Mouse (Mus musculus): Measurements from ENCODE around the gene Galk2.
A peak's percentile ranks its signal among the peaks of the same experiment; 100 is the strongest.

Gene Galk2

DNA sequence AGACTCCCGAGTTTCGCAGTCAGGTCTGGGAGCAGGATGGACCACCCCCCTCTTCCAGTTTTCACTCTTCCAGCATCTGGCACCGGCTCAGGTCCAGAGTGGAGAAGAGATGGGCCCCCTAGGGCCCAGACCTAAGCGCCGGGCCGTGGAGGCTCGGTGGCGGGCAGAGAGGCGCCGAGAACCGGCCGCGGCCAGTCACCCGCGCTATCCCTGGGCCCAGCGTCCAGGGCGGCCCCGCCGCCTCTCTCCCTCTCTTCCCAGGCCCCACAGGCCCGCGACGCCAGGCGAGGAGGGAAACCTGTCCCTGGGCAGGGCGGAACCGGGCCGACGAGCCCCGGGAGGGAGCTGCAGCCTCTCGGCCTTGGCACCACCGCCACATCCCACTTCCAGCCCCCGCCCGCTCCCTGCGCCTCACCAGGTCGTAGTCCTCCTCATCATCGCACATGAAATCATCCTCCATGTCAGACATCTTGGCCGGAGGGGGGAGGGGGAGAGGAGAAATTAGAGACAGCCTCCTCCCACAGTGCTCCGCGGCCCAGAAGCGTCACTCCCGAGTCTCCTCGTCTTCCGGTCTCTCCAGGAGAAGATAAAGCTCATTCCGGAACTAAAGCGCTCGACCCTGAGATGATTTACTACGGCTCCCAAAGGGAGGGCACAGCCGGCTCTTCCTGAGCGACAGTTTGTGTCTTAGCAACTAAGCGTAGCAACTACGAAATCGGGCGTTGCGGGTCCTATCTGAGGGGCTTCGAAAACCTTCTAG lies at the start of gene Galk2, which contains the start of gene Cops2:
Galk2 (plus strand) TSS at position 589 of the 760 bp plus-strand sequence.
Cops2 (minus strand) TSS at position 619 of the 760 bp plus-strand sequence.
- peak; percentile 96 to 97 for DNase-seq

DNA sequence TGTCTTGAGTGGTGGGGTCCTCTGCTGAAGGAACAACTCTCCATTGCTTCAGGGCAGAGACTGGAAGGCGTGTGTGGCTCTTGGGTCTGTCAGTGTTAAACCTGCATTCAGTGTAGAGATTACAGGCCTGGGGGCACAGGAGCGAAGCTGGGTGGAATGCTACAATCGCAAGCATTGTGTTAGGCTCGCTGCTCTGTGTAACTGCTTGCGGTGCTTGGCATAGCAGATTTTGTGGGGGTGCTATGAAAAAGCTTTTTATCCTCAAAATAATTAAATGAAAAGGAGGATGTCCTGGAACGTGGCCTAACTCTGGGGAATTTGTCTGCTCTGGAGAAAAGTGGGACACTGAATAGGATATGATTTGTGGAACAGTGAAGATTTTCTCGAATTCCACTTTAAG lies 49.4 kb upstream of the Galk2 start:
- no peak for DNase-seq

DNA sequence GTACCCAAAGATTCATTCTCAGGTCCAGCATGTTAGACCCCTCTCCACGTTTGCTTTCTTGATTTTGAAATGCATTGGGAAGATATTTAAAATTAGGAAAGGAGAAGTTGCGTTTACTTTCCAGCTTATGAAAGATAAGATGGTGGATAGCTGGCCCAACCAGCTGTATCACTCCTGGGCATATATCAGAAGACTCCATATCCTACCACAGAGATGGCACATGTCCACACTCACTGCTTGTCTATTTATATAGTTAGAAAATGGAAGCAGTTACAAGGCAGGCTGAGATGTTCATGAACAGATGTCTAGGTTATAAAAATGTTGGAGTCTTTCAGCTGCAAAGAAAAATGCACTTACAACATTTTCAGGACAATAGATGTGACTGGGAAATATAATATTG lies 47.6 kb upstream of the Galk2 start:
- no peak for DNase-seq

DNA sequence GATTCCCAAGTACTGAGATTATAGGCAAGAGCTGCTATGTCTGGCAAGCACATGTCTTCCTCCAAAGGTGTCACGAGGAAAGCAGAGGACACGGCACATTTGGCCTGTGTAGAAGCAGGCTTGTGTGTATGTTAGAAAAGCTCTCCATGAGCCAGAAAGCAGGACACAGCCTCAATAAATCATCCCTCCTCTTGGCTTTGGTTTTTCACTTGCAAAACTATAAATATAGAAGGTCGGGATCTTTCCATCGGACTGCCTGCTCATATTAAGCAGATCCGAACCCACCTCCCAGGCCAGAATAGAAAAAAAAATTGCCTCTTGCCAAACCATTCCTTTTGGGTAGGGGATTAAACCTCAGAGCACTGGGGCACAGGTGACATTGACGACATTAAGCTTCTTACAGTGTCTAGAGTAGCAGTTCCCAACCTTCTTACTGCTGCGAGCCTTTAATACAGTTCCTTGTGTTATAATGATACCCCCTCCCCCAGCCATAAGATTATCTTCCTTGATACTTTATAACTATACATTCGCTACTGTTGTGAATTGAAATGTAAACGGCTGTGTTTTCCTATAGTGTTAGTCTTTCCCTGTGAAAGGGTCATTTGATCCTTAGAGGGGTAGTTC lies 44.8 kb upstream of the Galk2 start:
- no peak for DNase-seq

DNA sequence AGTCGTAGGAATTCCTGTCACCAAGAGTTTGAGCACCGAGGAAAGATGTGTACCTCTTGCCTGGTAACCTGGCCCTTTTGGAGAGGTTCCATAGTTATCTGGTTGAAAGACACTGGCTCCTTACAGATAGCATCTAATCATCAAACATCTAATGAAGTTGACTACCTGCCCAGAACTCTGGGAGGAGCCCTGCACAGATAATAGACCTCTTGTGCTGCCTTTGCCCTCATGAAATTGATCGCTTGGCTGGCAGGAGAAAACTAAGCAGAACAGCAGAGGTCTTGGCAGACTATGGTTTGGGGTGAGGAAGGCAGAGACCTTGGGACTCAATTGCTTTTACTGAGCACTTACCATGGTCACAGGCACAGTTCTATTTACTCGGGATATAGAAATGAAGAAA lies 38.5 kb upstream of the Galk2 start:
- no peak for DNase-seq

DNA sequence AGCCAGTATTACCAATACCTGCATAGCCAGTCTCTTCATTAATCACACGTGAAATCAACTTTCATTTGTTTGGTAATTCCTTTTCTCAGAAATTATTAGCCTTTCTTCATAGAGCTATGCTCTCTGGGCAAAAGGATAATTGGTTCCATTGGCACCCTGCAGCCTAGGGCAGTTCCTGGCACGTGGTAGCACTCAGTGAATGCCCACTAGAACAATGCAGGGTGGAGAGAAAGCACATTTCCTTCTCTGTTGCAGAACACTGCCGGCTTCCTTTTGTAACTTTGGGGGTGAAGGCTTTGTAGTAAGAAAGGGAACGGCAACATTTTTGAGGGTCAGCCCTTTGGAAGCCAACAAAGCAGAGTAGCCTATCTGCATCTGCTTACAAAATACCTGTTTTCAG lies 32.7 kb upstream of the Galk2 start:
- DNase-seq: no peak

DNA sequence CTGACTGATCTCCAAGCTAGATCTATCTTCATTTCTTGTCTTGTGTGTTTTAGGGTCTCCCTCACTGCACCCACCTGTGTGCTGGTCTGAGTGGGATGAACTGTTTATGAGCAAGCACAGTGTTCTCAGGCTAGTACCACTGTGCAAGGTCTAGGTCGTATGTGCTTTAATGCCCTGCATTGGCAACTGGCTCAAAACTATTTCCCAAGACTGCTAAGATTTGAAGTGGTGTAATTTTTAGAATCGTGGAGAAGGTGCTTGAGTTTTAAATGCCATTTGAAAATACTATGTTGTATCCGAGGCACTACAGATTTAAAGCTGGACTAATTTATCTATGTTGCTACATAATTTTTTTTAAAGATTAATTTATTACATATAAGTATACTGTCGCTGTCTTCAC lies 31.0 kb upstream of the Galk2 start:
- no peak for DNase-seq

DNA sequence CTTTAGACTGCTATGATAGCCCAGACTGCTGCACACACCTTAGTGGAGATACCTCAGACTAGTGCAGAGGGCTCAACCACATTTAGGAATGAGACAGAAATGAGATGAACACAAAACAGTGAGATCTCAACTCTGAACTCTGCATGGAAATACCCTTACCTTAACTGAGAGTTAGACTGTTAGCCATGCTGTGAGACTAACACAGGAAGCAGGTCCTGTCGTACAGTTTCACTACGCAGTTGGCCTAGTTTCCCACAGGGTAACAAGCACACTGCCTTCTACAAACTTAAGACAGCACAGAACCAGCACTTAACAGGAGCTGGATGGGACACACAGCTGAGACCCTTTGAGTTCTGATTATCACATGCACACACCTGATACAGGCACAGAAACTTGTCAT lies 29.0 kb upstream of the Galk2 start:
- no peak for DNase-seq

DNA sequence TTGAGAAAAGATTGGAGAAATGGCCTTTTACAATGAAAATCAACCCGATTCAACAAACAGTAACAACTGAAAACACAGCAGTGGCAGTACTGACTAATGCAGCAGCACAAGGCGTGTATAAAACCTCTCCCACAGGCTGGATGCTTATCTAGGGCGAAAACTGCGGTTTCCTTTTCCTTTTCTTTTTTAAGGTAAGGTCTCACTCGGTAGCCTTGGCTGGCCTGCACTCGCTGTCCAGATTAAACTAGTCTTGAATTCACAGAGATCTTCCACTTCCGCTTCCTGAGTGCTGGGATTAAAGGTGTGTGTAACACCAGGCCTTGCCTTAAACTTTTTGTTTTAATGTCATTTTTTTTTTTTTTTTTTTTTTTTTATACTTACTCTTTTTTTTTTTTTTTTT lies 20.8 kb upstream of the Galk2 start:
- no peak for DNase-seq

DNA sequence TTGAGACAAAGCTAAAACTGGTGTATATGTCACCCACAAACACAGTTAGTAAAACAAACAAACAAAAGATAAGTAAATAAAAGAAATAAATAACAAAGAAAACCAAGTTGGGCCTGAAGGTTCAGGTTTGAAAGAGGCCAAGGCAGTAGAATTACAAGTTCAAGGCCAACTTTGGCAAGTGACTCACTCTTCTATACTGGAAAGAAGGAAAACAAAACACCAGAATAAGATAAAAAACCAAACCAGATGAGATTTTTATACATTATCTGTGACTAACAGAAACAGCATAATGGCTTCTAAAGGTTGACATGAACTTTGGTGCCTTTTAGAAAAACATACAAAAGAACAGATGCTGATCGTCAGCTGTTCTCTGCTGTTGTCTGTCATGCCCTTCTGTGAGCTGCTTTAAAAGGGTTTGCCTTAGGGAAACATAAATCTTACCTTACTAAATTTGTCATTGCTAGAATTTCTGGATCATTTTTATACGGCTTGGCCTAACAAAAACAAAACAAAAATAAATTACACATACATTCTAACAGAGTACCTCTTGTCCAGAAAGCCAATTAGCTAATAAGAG lies 20.1 kb upstream of the Galk2 start:
- DNase-seq: no peak

DNA sequence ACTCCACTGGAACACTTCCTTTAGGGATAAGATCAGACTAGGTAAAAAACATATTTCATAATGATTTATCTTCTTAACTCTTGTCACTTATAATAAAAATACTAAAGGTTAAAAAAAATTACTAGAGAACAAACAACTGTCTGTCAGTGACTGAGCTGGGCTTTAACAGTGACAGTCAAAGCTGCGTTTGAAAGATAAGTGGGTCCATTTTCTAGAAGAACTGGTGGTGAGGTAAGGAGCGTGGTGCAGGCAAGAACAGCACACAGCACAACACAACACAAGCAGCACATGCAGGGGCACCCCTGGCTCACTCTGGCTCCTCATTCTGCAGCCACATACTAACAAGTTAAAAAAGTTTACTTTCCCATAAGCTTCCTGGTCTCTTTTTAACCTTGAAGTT lies 7.7 kb upstream of the Galk2 start:
- no peak for DNase-seq

DNA sequence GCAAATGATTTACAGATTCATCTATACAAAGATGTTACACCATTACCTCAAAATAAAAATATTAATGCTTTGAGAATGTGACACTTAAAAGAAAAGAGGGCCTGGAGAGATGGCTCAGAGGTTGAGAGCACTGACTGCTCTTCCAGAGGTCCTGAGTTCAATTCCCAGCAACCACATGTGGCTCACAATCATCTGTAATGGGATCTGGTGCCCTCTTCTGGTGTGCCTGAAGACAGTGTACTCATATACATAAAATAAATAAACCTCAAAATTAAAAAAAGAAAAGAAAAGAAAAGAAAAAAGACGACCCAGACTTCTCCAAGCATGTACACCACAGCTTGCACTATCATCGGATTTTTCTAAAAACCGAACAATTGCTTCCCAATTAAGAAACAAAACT lies 1.2 kb upstream of the Galk2 start:
- DNase-seq: no peak

DNA sequence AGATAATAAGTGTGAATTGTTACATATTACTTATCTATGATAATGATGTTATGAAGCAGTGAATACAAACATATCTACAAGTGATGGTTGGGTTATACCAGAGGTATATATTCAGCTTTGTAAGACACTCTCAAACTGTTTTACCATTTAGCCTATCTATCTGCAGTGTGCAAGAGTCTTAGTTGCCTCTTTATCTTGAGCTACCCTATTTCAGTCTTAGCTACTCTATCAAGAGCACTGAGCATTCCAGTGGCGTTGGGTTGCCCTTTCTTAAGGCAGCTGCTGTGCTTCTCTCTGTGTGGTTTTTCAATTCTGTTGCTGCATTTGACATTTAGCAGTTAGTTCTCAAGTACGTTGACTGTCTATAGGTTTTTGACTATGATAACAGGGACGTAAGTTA lies 4.9 kb downstream of the Galk2 start:
- no peak for DNase-seq

DNA sequence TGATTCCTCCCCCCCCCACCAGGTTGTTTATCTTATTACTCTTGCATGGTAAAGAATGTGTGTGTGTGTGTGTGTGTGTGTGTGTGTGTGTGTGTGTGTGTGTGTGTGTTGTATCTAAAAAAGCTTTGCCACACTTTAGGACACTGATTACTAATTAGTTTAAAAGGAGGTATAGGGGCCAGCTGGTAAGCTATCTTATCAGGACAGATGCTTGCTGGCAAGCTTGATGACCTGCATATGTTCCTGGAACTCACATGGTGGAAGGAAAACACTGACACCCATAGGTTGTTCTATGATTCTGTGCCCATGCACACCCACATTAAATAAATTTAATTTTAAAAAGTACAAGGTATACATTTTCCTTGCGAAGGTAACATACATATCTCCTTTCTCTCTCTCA lies 5.6 kb downstream of the Galk2 start:
- DNase-seq: no peak

DNA sequence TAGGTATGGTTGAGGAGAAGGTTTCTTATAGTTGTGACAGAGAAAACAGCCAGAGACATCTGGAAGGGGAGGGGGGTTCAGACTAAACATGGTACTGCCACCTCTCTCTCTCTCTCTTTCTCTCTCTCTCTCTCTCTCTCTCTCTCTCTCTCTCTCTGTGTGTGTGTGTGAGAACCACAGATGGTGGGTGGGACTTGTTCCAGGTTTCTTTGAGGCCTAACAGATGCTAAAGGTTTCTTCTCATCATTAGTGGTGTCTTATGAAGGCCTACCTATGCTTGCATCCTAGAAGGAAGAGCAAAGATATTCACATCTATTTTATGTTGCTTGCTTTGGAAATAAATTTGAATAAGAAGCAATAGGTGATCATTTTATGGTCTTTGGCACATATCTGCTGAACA lies 6.7 kb downstream of the Galk2 start:
- no peak for DNase-seq

DNA sequence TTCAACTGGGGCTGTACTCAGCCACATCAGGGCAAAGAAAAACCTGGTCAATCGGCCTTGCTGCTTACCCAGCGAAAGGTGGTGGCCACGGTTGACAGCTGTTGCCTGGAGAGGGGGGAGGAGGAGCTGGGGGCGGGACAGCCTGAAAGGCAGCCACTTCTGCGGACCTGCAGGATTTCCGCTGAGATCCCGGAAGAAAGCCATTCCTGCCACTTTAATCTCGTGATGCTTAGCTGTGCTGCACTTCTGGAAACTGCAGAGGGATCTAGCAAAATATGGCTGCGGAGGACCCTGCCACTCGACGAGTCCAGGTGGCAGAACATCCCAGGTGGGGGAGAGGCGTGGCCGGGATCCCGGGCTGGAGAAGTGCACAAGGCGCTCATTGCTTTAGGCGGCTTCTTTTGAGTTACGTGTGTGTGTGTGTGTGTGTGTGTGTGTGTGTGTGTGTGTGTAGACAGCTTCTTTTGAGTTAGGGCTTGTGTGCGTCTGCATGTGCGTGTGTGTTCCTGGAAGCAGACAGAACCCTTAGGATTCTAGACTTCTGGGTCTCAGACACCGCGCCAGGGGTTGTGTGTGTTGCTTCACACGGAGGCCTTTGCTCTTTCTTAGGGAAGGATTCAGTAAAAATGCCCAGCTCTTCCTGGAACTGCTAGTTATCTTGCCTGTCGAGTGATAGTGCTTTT lies 7.3 kb downstream of the Galk2 start:
- peak; percentile 84 to 88 for DNase-seq

DNA sequence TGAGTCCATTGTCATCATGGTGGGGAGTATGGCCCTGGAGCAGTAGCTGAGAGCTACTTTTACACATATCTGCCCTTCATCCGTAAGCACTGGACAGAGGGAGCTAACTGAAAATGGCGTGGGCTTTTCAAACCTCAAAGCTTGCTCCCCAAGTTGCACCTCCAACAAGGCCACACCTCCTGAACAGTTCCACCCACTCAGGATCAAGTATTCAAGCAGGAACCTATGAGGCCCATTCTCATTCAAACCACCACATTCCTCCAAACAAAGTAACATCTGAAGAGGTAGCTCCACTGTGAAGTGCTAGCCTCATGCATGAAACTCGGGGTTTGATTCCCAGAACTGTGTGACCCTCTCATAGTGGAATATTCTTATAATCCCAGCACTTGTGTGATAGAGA lies 9.4 kb downstream of the Galk2 start:
- DNase-seq: no peak

DNA sequence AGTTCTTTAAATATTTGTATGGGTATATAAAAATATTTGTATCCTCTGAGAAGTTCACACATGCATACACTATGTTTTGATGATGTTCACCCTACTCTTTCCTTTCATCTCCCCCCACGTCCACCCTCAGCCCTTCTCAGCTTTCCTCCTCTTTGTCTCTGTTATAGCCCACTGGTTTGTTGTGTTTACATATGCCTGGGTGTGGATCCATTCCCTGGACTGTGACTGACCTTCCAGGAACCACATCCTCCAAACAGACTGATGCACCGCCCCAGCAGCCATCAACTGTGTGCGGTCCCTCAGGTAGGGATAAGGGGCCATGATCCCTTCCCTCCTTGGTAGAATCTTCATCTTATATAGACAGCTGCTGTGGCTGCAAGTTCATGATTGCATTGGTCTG lies 11.2 kb downstream of the Galk2 start:
- no peak for DNase-seq

DNA sequence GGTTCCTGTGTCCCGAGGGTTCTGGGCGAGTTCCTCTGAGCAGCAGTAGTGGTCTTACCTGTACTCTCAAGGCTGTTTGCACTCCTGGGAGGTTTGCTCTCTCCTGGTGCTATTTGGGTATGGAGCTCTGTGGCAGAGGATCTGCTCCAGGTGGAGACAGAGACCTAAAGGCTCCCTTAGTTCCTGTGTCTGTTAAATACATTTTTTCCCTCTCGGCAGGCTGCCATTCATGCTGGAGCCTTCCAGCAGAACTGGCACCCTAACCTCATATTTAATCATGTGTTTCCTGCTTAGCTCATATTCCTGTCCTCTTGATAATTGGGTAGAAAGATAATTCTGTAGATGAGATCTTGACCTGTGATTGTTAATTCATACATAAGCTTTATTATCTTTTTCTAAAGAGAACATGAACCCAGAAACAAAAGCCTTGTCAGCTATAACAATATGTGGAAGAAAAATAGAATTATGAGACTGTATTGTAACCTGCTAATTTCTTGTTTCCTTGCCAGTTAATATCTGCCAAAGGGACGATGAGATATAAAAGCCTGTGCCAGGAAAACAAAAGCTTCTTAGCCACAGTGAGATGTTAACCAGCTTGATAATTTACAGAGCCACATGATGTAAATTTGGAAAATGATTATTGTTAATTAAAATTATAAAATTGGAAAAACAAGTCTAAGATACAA lies 27.1 kb downstream of the Galk2 start:
- DNase-seq: no peak

DNA sequence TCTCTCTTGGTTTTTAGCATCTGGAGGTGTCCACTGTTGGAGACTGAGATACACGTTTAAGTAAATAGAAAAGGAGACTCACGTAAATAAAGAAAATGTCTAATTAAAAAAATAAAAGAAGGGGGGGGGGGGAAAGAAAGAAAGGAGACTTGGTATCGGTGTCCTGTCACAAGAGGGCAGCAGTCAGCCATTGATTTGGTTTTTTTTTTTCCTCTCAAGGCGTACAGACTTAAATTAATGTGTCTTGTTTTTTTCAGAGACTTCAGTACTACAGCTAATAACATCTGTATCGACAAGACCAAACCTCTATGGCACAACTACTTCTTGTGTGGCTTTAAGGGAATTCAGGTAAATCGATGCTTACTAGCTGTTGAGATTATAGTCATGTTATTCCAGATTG lies 34.2 kb downstream of the Galk2 start:
- peak; percentile 16 to 66 for DNase-seq

DNA sequence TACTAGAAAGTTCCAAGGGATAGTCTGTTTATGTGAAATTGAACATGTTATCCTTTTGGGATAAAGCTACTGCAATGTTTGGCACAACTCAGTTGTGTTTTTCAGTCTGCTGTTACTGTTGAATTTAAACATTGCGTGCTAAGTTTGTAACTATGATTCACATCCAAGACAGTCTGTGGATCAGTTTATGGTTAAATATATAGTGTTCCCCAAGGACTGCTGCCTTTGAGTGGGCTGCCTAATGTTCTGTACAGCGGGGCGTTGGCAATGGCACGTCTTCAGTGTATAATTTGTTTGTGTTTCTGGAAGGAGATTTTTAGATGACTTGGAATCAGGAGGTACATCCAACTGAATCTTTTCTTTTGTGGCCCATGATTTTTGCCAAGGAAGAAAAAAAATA lies 36.2 kb downstream of the Galk2 start:
- DNase-seq: no peak

DNA sequence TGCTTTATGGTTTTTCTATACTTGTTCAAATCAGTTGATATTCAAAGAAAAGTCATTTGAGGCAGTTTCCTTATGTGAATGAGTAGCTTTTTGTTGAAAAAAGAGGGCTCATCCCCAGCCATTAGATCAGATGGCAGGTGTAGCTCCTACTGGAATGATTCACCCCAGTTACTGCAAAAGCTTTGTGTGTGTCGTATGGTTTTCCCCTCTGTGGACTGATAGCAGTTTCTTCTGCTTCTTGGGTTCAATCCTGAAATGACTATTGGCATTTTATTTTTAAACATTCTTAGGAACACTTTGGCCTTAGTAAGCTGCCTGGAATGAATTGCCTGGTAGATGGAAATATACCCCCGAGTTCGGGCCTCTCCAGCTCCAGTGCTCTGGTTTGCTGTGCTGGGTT lies 37.4 kb downstream of the Galk2 start:
- DNase-seq: no peak

DNA sequence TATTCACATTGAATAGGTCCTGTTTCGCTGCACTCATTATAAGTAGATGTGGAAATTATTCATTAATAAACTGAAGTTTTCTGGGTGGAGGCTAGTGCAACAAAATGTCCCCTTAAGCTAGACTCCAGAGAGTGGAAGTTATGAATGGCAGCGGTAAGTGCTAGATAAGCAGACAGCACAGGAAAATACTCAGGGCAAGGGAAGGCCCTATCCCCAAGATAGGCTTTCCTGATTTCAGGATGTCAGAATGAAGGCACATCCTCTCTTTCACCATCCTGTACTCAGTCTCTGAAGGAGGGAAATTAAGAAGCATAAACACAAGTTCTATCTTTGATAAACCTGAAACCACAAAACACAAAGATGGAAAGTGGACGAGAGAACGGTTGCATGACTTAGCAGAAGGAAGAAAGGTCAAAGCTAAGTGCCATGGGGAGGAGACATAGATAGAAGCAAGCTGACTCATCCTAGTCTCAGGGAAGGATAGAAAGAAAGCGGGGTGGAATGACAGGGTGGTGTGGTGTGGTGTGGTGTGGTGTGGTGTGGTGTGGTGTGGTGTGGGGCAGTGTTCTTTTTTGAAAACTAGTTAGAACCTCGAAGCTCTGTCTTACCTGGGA lies 42.0 kb downstream of the Galk2 start:
- DNase-seq: no peak

All from kidney, postnatal 36 days (tissue).